8 mouse cellular contexts compared by ENCODE assay signal in genomic region chr9:96960241-96960640, GRCm38 (mm10). TPM values are rescaled to one million over a fixed set of nuclear protein-coding genes. Genes with fewer than 3 reads are reported as not detected.
A peak's percentile ranks its signal among the peaks of the same experiment; 100 is the strongest.
DNase-seq lines count a peak whose midpoint lies in the region; ATAC-seq and TF ChIP-seq lines count a peak whose summit lies in the region.
"Had no signal": no experiment of that assay in that cellular context is flagged by ENCODE, and none has a peak within 500 bp of the region (broad histone marks: within the 10 kb centered on the region; RNA-seq: fewer than 3 reads in every experiment).

No protein-coding gene starts in this region.

- peak; percentile 40 for DNase-seq in liver, adult 2 months (ENCODE audit: extremely low read depth, low read depth, low spot score)
- DNase-seq in brain, adult 2 months (ENCODE audit: low read depth, low spot score): peak; percentile 26
- DNase-seq in layer of hippocampus, adult 8-10 months (ENCODE audit: low spot score in 2 of 2): no peak
- no peak for DNase-seq in ovary, postnatal 10 days (ENCODE audit: low spot score)

- H3K4me3 ChIP-seq in liver, adult 2 months (ENCODE audit: insufficient read depth, low read depth, low read length): no peak overlapping the region
- H3K4me3 ChIP-seq in liver, embryonic 12.5 days: no peak overlapping the region
- no peak overlapping the region for H3K4me3 ChIP-seq in E14TG2a.4 (replicated peaks; ENCODE audit: low read length)
- H3K4me3 ChIP-seq in small intestine, adult 2 months (ENCODE audit: low read depth, low read length): no peak overlapping the region
- H3K4me3 ChIP-seq: neural tube, embryonic 15.5 days had no signal

- H3K36me3 ChIP-seq in liver, adult 2 months (ENCODE audit: control insufficient read depth, insufficient read depth, low read length): no peaks in the 10 kb centered on the region
- H3K36me3 ChIP-seq in liver, embryonic 12.5 days: no peaks in the 10 kb centered on the region
- H3K36me3 ChIP-seq in E14TG2a.4 (ENCODE audit: insufficient read depth, low read length): no peaks in the 10 kb centered on the region
- H3K36me3 ChIP-seq in small intestine, adult 2 months (ENCODE audit: control insufficient read depth, insufficient read depth, low read length): no peaks in the 10 kb centered on the region
- H3K36me3 ChIP-seq: neural tube, embryonic 15.5 days had no signal

- H3K27ac ChIP-seq in liver, adult 2 months (replicated peaks; ENCODE audit: insufficient read depth, low read depth, low read length): no peak overlapping the region
- H3K27ac ChIP-seq in liver, embryonic 12.5 days: no peak overlapping the region
- no peak overlapping the region for H3K27ac ChIP-seq in small intestine, adult 2 months (ENCODE audit: insufficient read depth, low read depth, low read length)
- H3K27ac ChIP-seq: neural tube, embryonic 15.5 days had no signal

- no peaks in the 10 kb centered on the region for H3K9me3 ChIP-seq in liver, embryonic 12.5 days (replicated peaks)
- no peaks in the 10 kb centered on the region for H3K9me3 ChIP-seq in E14TG2a.4 (ENCODE audit: low read length)
- H3K9me3 ChIP-seq: neural tube, embryonic 15.5 days had no signal

- no peak for TF ChIP-seq POLR2A in liver, adult 2 months (IDR thresholded peaks at IDR 0.05; ENCODE audit: extremely low read depth, insufficient read depth, low read length)
- TF ChIP-seq POLR2A in small intestine, adult 2 months (IDR thresholded peaks at IDR 0.05; ENCODE audit: low read depth, low read length): no peak

- ATAC-seq in liver, embryonic 12.5 days: no peak

- TF ChIP-seq CTCF in liver, adult 2 months (IDR thresholded peaks at IDR 0.05; ENCODE audit: low read depth, low read length): peak; percentile 64
- peak; percentile 68 for TF ChIP-seq CTCF in E14TG2a.4 (conservative IDR thresholded peaks at IDR 0.05; ENCODE audit: low read length)
- TF ChIP-seq CTCF in small intestine, adult 2 months (IDR thresholded peaks at IDR 0.05; ENCODE audit: extremely low read depth, insufficient read length, insufficient replicate concordance, low read depth, low read length): peak; percentile 57; the same call in 1 of the 2 replicates

- H3K4me2 ChIP-seq in liver, embryonic 12.5 days: no peak overlapping the region
- H3K4me2 ChIP-seq: neural tube, embryonic 15.5 days had no signal

- no peak overlapping the region for H3K9ac ChIP-seq in liver, adult 2 months (ENCODE audit: low read depth, low read length)
- H3K9ac ChIP-seq in liver, embryonic 12.5 days: no peak overlapping the region
- H3K9ac ChIP-seq: neural tube, embryonic 15.5 days had no signal

- H3K27me3 ChIP-seq in liver, adult 2 months (ENCODE audit: control insufficient read depth, insufficient read depth, low read length): no peaks in the 10 kb centered on the region
- H3K27me3 ChIP-seq in liver, embryonic 12.5 days (replicated peaks): peaks cover 17% of the 10 kb centered on the region
- H3K27me3 ChIP-seq in E14TG2a.4 (ENCODE audit: insufficient read depth, low read length): peaks cover 6% of the 10 kb centered on the region
- no peaks in the 10 kb centered on the region for H3K27me3 ChIP-seq in small intestine, adult 2 months (ENCODE audit: control insufficient read depth, insufficient read depth, low read length)
- H3K27me3 ChIP-seq: neural tube, embryonic 15.5 days had no signal

- H3K4me1 ChIP-seq in liver, adult 2 months (ENCODE audit: control insufficient read depth, insufficient read depth, low read length): peaks cover 3% of the 10 kb centered on the region
- 0 out of 2 replicates have a peak, but pooled peaks cover 3% of the 10 kb centered on the region for H3K4me1 ChIP-seq in liver, embryonic 12.5 days
- peaks cover 60% of the 10 kb centered on the region for H3K4me1 ChIP-seq in E14TG2a.4 (replicated peaks; ENCODE audit: low read depth, low read length)
- no peaks in the 10 kb centered on the region; the same call in 1 of the 2 replicates for H3K4me1 ChIP-seq in small intestine, adult 2 months (ENCODE audit: control insufficient read depth, insufficient read depth, insufficient read length, low read length)

- 69% methylated on average over 4 of the region's 4 CpGs for WGBS in liver, adult 2 months
- WGBS in liver, embryonic 12.5 days (ENCODE audit: insufficient replicate concordance): 65% methylated on average over 4 of the region's 4 CpGs
- WGBS in small intestine, adult 2 months: 60% methylated on average over 4 of the region's 4 CpGs

- peaks cover 2% of the 10 kb centered on the region; the same call in 1 of the 2 replicates for H3K79me2 ChIP-seq in liver, adult 2 months (ENCODE audit: control insufficient read depth, insufficient read depth, low read length)

RNA-seq across cellular contexts. Expression of gene Spsb4, which starts 58.4 kb away (rescaled TPM):
- total RNA-seq in liver, adult 2 months (2014; rRNA removed): 1.5 and 2.1 TPM in 2 replicates
- polyA plus RNA-seq in liver, adult 2 months (2012; rRNA removed): 2.9 and 3.5 TPM in 2 replicates
- 2.2 and 2.3 TPM in 2 replicates for polyA plus RNA-seq in liver, embryonic 12.5 days (2016; fragmentation: Nextera tagmentation; extraction: Ambion mirVana)
- 0.24 and 0.56 TPM in 2 replicates for polyA plus RNA-seq in small intestine, adult 2 months (2012; rRNA removed)
- total RNA-seq in layer of hippocampus, adult 8-10 months (2022): 1 to 10 TPM; 3.2 to 6.0 (median 4.1) TPM

Comparison
In these comparisons a context has a peak if more than half of its experiments do, and no peak if none do; other contexts are left out.
1. DNase-seq: peak in liver, adult 2 months (single experiment) and brain, adult 2 months (single experiment); none in layer of hippocampus, adult 8-10 months (0 of 2) and ovary, postnatal 10 days (single experiment).
2. Peak in every context shown above with its lines, with median percentiles within 50 percentile points of each other: CTCF ChIP-seq.